ENCODE assay signal across 14 mouse cellular contexts in genomic region chr12:54264418-54264733, GRCm38 (mm10).
DNase-seq lines count a peak whose midpoint lies in the region; ATAC-seq and TF ChIP-seq lines count a peak whose summit lies in the region.
"Had no signal": no experiment of that assay in that cellular context is flagged by ENCODE, and none has a peak within 500 bp of the region (broad histone marks: within the 10 kb centered on the region; RNA-seq: fewer than 3 reads in every experiment).

No protein-coding gene starts in this region.

- H3K9ac ChIP-seq in heart, embryonic 16.5 days (ENCODE audit: low read length) = peak overlapping the region; percentile 35; the same call in 1 of the 2 replicates
- no peak overlapping the region for H3K9ac ChIP-seq in heart, adult 2 months (ENCODE audit: low read depth, low read length)
- no peak overlapping the region for H3K9ac ChIP-seq in midbrain, embryonic 13.5 days (replicated peaks)
- H3K9ac ChIP-seq in midbrain, embryonic 16.5 days (ENCODE audit: low read depth, low read length) = no peak overlapping the region
- no peak overlapping the region for H3K9ac ChIP-seq in stomach, postnatal 0 days (ENCODE audit: low read length)
- H3K9ac ChIP-seq: embryonic facial prominence, embryonic 15.5 days; hindbrain, embryonic 14.5 days; kidney, embryonic 15.5 days had no signal

- intact Hi-C loops in heart, adult 2 months (cut with DNase I) = no loop called here

- no peaks in the 10 kb centered on the region for H3K36me3 ChIP-seq in heart, embryonic 16.5 days (ENCODE audit: control insufficient read depth, insufficient read depth)
- no peaks in the 10 kb centered on the region for H3K36me3 ChIP-seq in heart, adult 2 months (ENCODE audit: control insufficient read depth, insufficient read depth, low read length)
- H3K36me3 ChIP-seq in midbrain, embryonic 13.5 days = no peaks in the 10 kb centered on the region
- no peaks in the 10 kb centered on the region for H3K36me3 ChIP-seq in midbrain, embryonic 16.5 days (ENCODE audit: control insufficient read depth, insufficient read depth, low read length)
- H3K36me3 ChIP-seq in stomach, postnatal 0 days (ENCODE audit: control insufficient read depth, insufficient read depth, low read length) = no peaks in the 10 kb centered on the region
- H3K36me3 ChIP-seq: embryonic facial prominence, embryonic 15.5 days; kidney, embryonic 15.5 days had no signal

- TF ChIP-seq CTCF in heart, adult 2 months (IDR thresholded peaks at IDR 0.05) = no peak
- TF ChIP-seq CTCF in stomach, postnatal 0 days (IDR thresholded peaks at IDR 0.05; ENCODE audit: low read depth) = no peak

- H3K4me1 ChIP-seq in heart, embryonic 16.5 days (ENCODE audit: control insufficient read depth, insufficient read depth, low read length) = peaks cover 26% of the 10 kb centered on the region
- H3K4me1 ChIP-seq in heart, adult 2 months (ENCODE audit: control insufficient read depth, insufficient read depth, low read length) = peaks cover 2% of the 10 kb centered on the region; the same call in 1 of the 2 replicates
- peaks cover 13% of the 10 kb centered on the region for H3K4me1 ChIP-seq in midbrain, embryonic 13.5 days (replicated peaks)
- peaks cover 8% of the 10 kb centered on the region for H3K4me1 ChIP-seq in midbrain, embryonic 16.5 days (ENCODE audit: control insufficient read depth, insufficient read depth, low read length)
- H3K4me1 ChIP-seq in stomach, postnatal 0 days (replicated peaks; ENCODE audit: control insufficient read depth, insufficient read depth) = peaks cover 10% of the 10 kb centered on the region

- 46% methylated on average over 4 of the region's 4 CpGs for WGBS in heart, embryonic 16.5 days
- 65% methylated on average over 4 of the region's 4 CpGs for WGBS in heart, adult 2 months
- WGBS in midbrain, embryonic 13.5 days = 60% methylated on average over 4 of the region's 4 CpGs
- WGBS in midbrain, embryonic 16.5 days = 59% methylated on average over 4 of the region's 4 CpGs
- whole genome bisulfite sequencing in stomach, postnatal 0 days = 50% methylated on average over 4 of the region's 4 CpGs

- H3K79me2 ChIP-seq in heart, adult 2 months (replicated peaks; ENCODE audit: control insufficient read depth, insufficient read depth, low read length) = no peaks in the 10 kb centered on the region

- DNase-seq in embryo, embryonic 10.5 days (ENCODE audit: low spot score) = peak; percentile 48
- no peak for DNase-seq in embryo, embryonic 10 days (ENCODE audit: low spot score)
- DNase-seq in heart, adult 2 months = no peak
- no peak for DNase-seq in stomach, postnatal 0 days (ENCODE audit: low spot score)
- DNase-seq in testis, postnatal 10 days (ENCODE audit: low spot score) = no peak
- DNase-seq: cerebellum, adult 11-12 months; lung, postnatal 10 days; spleen, adult 18-20 months had no signal

- H3K27me3 ChIP-seq in heart, embryonic 16.5 days (ENCODE audit: control insufficient read depth, insufficient read depth, low read length) = no peaks in the 10 kb centered on the region
- no peaks in the 10 kb centered on the region for H3K27me3 ChIP-seq in heart, adult 2 months (ENCODE audit: control insufficient read depth, insufficient read depth, low read length)
- no peaks in the 10 kb centered on the region for H3K27me3 ChIP-seq in midbrain, embryonic 13.5 days
- H3K27me3 ChIP-seq in midbrain, embryonic 16.5 days (ENCODE audit: control insufficient read depth, insufficient read depth, low read depth, low read length) = no peaks in the 10 kb centered on the region
- no peaks in the 10 kb centered on the region for H3K27me3 ChIP-seq in stomach, postnatal 0 days (ENCODE audit: control insufficient read depth, insufficient read depth, low read length)
- H3K27me3 ChIP-seq: embryonic facial prominence, embryonic 15.5 days; kidney, embryonic 15.5 days had no signal

- no peaks in the 10 kb centered on the region for H3K9me3 ChIP-seq in heart, embryonic 16.5 days (replicated peaks; ENCODE audit: control insufficient read depth, low read length)
- no peaks in the 10 kb centered on the region for H3K9me3 ChIP-seq in midbrain, embryonic 13.5 days
- H3K9me3 ChIP-seq in midbrain, embryonic 16.5 days (replicated peaks; ENCODE audit: control insufficient read depth, low read length, poor library complexity, severe bottlenecking) = no peaks in the 10 kb centered on the region
- H3K9me3 ChIP-seq in stomach, postnatal 0 days (ENCODE audit: control insufficient read depth, low read length) = no peaks in the 10 kb centered on the region
- H3K9me3 ChIP-seq: embryonic facial prominence, embryonic 15.5 days; kidney, embryonic 15.5 days had no signal

- TF ChIP-seq EP300 in heart, adult 2 months (IDR thresholded peaks at IDR 0.05; ENCODE audit: insufficient read depth, low read depth, low read length) = no peak
- TF ChIP-seq EP300 in stomach, postnatal 0 days (optimal IDR thresholded peaks at IDR 0.05) = no peak

- ATAC-seq in heart, embryonic 16.5 days (replicated peaks; ENCODE audit: extremely low read depth, insufficient read depth, low FRiP score) = peak; percentile 54; the same call in 1 of the 2 replicates
- 0 out of 2 replicates have a peak, but pooled peaks have one; percentile 40 for ATAC-seq in midbrain, embryonic 13.5 days
- no peak for ATAC-seq in midbrain, embryonic 16.5 days
- peak; percentile 16; the same call in 1 of the 2 replicates for ATAC-seq in stomach, postnatal 0 days (ENCODE audit: low FRiP score, low TSS enrichment)

- peak overlapping the region; percentile 37 for H3K27ac ChIP-seq in heart, embryonic 16.5 days (ENCODE audit: low read length)
- H3K27ac ChIP-seq in heart, adult 2 months = no peak overlapping the region
- no peak overlapping the region for H3K27ac ChIP-seq in midbrain, embryonic 13.5 days
- H3K27ac ChIP-seq in midbrain, embryonic 16.5 days (ENCODE audit: low read length) = no peak overlapping the region
- H3K27ac ChIP-seq in stomach, postnatal 0 days (replicated peaks) = peak overlapping the region; percentile 76
- H3K27ac ChIP-seq: embryonic facial prominence, embryonic 15.5 days; hindbrain, embryonic 14.5 days; kidney, embryonic 15.5 days had no signal

- H3K4me2 ChIP-seq in heart, embryonic 16.5 days (ENCODE audit: low read depth, low read length) = peak overlapping the region; percentile 14; the same call in 1 of the 2 replicates
- H3K4me2 ChIP-seq in midbrain, embryonic 13.5 days (replicated peaks) = no peak overlapping the region
- H3K4me2 ChIP-seq in midbrain, embryonic 16.5 days (ENCODE audit: low read length) = no peak overlapping the region
- no peak overlapping the region for H3K4me2 ChIP-seq in stomach, postnatal 0 days (replicated peaks; ENCODE audit: low read depth)
- H3K4me2 ChIP-seq: embryonic facial prominence, embryonic 15.5 days; hindbrain, embryonic 14.5 days; kidney, embryonic 15.5 days had no signal

- no peak overlapping the region for H3K4me3 ChIP-seq in heart, embryonic 16.5 days (ENCODE audit: low read length)
- no peak overlapping the region for H3K4me3 ChIP-seq in heart, adult 2 months
- no peak overlapping the region for H3K4me3 ChIP-seq in midbrain, embryonic 13.5 days (replicated peaks)
- H3K4me3 ChIP-seq in midbrain, embryonic 16.5 days (ENCODE audit: low read depth, low read length) = no peak overlapping the region
- no peak overlapping the region for H3K4me3 ChIP-seq in stomach, postnatal 0 days (ENCODE audit: low read depth, low read length)
- H3K4me3 ChIP-seq: embryonic facial prominence, embryonic 15.5 days; kidney, embryonic 15.5 days had no signal

- no peak for TF ChIP-seq POLR2A in heart, adult 2 months (IDR thresholded peaks at IDR 0.05; ENCODE audit: insufficient read depth, low read depth, low read length)

Comparison
In these comparisons a context has a peak if more than half of its experiments do, and no peak if none do; other contexts are left out.
1. H3K27ac ChIP-seq: peak in heart, embryonic 16.5 days (single experiment) and stomach, postnatal 0 days (single experiment); none in heart, adult 2 months (single experiment), midbrain, embryonic 13.5 days (single experiment) and midbrain, embryonic 16.5 days (single experiment).